Mouse (Mus musculus) ovary, postnatal 36 days (tissue): ENCODE data around the gene Tm4sf4.

Experiments used
- DNase-seq: peaks from one replicate; pipeline ENCODE4 v3.0.0; 2022; ENCODE audit warnings: low spot score, mixed read lengths

Gene Tm4sf4

DNA sequence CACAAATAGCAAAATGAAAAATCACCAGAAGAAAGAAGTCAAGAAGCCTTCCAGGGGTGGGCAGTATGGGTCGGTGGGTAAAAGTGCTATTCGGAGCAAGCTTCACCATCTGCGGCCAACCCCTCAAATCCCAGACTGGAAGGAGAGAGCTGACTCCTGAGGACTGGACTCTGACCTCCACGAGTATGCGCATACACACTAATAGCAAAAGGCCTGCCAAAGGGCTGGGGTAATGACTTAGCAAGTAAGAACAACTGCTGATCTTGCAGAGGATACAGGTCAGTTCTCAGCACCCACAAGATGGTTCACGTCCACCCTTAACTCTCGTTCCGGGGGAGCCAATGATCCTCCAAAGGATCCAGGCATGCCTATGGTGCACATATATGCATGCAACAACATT, 49.3 kb downstream of the Tm4sf4 start:
- DNase-seq, result no peak

DNA sequence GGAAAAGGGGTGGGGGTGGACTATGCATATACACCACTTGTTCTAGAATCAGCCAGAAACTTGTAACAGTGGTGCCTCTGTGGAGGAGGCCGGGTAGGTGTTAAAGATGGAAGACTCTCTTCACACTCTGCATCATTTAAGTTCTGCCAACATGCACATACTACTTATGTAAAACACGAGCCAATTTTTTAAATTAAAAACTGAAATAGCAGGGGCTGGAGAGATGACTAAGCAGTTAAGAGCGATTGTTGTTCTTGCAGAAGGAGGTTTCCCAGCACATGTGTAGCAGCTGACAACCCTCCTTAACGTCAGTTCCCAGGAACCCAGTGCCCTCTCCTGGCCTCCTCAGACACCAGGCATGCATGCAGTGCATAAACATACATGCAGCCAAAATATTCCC, 55.5 kb downstream of the Tm4sf4 start:
- DNase-seq, result no peak

DNA sequence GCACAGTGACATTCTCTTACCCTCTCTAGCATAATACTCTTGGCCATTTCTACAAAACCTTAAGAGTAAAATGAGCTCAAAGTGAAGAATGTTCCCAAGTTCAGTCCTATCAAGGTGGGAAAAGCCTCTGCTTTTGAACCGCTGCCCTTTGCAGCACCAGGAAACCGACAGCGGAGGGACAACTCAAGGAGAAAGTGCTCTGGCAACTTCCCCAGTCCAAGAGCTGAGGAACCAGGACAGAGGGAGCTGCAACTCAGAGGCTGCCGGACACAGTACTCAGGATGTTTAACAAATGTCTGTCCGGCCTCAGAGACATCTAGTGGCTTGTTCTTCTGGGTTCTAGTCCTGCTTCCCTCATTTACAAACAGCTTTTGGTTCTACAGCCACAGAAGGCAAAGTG, 56.9 kb downstream of the Tm4sf4 start:
- DNase-seq, result no peak

DNA sequence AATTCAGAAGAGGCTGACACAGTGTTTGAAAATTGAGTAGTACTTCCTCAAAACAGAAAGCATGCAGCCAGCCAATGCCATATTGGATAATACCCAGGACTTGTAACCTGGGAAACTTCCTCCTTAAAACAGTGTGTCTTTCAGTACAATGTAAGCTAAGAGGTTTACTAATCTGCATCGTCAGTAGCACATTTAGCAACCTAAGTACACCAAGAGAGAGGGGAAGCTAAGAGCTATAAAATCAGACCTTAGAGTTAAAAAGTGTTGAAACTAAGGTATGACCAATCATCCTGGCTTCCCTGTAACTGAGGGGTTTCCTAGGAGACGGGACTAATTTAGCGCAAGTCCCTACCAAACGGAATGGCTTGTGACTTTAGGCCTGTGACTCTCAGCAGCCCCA, 61.0 kb downstream of the Tm4sf4 start:
- no peak for DNase-seq

DNA sequence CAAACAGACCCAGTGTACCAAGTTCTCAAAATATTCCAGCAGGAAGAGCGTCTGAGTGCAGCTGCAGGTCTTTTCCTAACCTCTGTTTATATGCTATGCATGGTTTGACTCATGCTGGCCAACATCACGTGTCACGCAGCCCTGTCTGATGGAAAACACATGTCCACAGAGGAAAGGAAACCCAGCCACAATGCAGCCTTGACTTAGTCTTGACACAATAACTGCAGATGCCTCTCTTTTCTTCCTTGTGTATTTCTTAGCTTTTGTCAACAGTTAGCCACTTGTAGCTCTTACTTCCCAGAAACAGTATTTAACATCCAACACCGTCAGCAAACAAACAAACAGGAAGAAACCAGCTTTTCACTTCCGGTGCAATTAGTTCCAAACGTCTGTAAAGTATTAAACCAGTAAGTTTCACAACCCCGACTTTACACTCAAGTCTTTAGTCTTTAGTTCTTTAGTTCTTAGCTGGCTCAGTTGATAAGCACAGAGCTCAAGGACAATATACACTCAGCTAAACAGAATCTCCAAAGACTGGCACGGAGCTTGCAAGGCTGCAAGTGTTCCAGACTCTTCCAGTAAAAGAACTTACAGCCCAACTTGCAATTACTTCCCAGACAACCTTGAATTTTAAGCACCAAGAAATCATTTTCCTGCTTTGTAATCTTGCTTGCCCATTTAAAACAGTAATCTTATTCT, 62.5 kb downstream of the Tm4sf4 start:
- DNase-seq, result peak; percentile 16
